Mouse (Mus musculus): ENCODE data around the gene Aig1.

DNA sequence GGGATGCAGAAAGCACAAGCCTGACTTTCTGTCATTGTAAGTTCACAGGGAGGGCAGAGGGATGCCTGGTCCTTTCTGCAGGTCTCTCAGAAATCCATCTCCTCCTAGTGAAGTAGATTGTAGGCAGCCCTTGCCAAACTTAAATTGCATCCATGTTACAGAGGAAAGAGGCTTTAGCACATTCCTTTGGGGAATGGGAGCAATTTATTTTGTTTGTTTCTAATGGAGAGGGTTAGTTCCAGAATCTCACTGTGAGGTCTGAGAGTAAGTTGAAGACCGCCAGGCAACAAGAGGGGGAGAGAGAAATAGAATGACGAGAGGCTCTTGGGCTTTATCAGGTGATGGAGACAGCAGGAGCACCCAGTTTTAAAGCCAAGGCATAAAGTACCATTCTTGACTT lies 155.7 kb downstream of the Aig1 start:
- no peak for TF ChIP-seq POLR2A (IDR thresholded peaks at IDR 0.05; ENCODE audit: low read depth, low read length)
- no peak for TF ChIP-seq CTCF (IDR thresholded peaks at IDR 0.05; ENCODE audit: extremely low read depth, insufficient read length, insufficient replicate concordance, low read depth, low read length)
